ENCODE assay signal across 13 mouse cellular contexts in genomic region chr5:77434060-77434459, GRCm38 (mm10). TPM values are rescaled to one million over a fixed set of nuclear protein-coding genes. Genes with fewer than 3 reads are reported as not detected.
DNase-seq lines count a peak whose midpoint lies in the region; ATAC-seq and TF ChIP-seq lines count a peak whose summit lies in the region.
"Had no signal": no experiment of that assay in that cellular context is flagged by ENCODE, and none has a peak within 500 bp of the region (broad histone marks: within the 10 kb centered on the region; RNA-seq: fewer than 3 reads in every experiment).

No protein-coding gene starts in this region.

- H3K9me3 ChIP-seq in lung, embryonic 14.5 days (ENCODE audit: low read depth, low read length) = no peaks in the 10 kb centered on the region
- H3K9me3 ChIP-seq in intestine, postnatal 0 days (ENCODE audit: control insufficient read depth) = no peaks in the 10 kb centered on the region
- H3K9me3 ChIP-seq: limb, embryonic 10.5 days had no signal

- 65% methylated on average over 11 of the region's 11 CpGs for WGBS in lung, embryonic 14.5 days
- 45% methylated on average over 11 of the region's 11 CpGs for WGBS in intestine, postnatal 0 days

- no peaks in the 10 kb centered on the region for H3K4me1 ChIP-seq in lung, embryonic 14.5 days (ENCODE audit: insufficient read depth)
- H3K4me1 ChIP-seq in intestine, postnatal 0 days (replicated peaks; ENCODE audit: control insufficient read depth, insufficient read depth, low read length) = no peaks in the 10 kb centered on the region
- H3K4me1 ChIP-seq: limb, embryonic 10.5 days had no signal

- H3K4me3 ChIP-seq in lung, embryonic 14.5 days (ENCODE audit: low read depth, low read length) = no peak overlapping the region
- H3K4me3 ChIP-seq in intestine, postnatal 0 days (ENCODE audit: low read depth, low read length) = no peak overlapping the region
- H3K4me3 ChIP-seq: erythroblast, embryonic 14.5 days; limb, embryonic 10.5 days had no signal

- no peak overlapping the region for H3K27ac ChIP-seq in lung, embryonic 14.5 days (ENCODE audit: low read depth)
- H3K27ac ChIP-seq in intestine, postnatal 0 days (ENCODE audit: low read depth, low read length) = no peak overlapping the region
- H3K27ac ChIP-seq: limb, embryonic 10.5 days had no signal

- H3K9ac ChIP-seq in lung, embryonic 14.5 days = no peak overlapping the region
- no peak overlapping the region for H3K9ac ChIP-seq in intestine, postnatal 0 days (ENCODE audit: low read depth, low read length)

- H3K27me3 ChIP-seq in lung, embryonic 14.5 days (ENCODE audit: insufficient read depth, low read length) = no peaks in the 10 kb centered on the region
- no peaks in the 10 kb centered on the region for H3K27me3 ChIP-seq in intestine, postnatal 0 days (replicated peaks; ENCODE audit: control insufficient read depth, insufficient read depth, low read length)

- ATAC-seq in lung, embryonic 14.5 days (ENCODE audit: insufficient read depth) = no peak
- ATAC-seq in intestine, postnatal 0 days = no peak

- H3K36me3 ChIP-seq in lung, embryonic 14.5 days (ENCODE audit: insufficient read depth) = no peaks in the 10 kb centered on the region
- no peaks in the 10 kb centered on the region for H3K36me3 ChIP-seq in intestine, postnatal 0 days (ENCODE audit: control insufficient read depth, insufficient read depth)
- H3K36me3 ChIP-seq: limb, embryonic 10.5 days had no signal

- no peak for TF ChIP-seq CTCF in lung, embryonic 14.5 days (IDR thresholded peaks at IDR 0.05; ENCODE audit: low read depth)
- no peak for TF ChIP-seq CTCF in intestine, postnatal 0 days (IDR thresholded peaks at IDR 0.05; ENCODE audit: low read depth)

- 0 out of 2 replicates have a peak overlapping the region, but pooled peaks have one; percentile 7 for H3K4me2 ChIP-seq in lung, embryonic 14.5 days
- H3K4me2 ChIP-seq in intestine, postnatal 0 days (replicated peaks; ENCODE audit: low read depth) = 0 out of 2 replicates have a peak overlapping the region, but pooled peaks have one; percentile 9

- no peak for DNase-seq in lung, embryonic 14.5 days
- no peak for DNase-seq in lung, postnatal 4 days
- DNase-seq in kidney, postnatal 14 days = peak; percentile 30
- no peak for DNase-seq in layer of hippocampus, postnatal 10 days (ENCODE audit: low spot score in 2 of 2)
- no peak for DNase-seq in adrenal gland, postnatal 14 days
- no peak for DNase-seq in cerebellum, adult 9-11 months
- DNase-seq: cerebellum, adult 9-10 months; embryo, embryonic 11 days; spleen, adult 18-20 months had no signal

RNA-seq across cellular contexts. Expression of gene Igfbp7, which starts 26.2 kb away (rescaled TPM):
- polyA plus RNA-seq in lung, embryonic 14.5 days (2014; fragmentation: Nextera tagmentation; extraction: Ambion mirVana) = 35.1 and 37.9 TPM in 2 replicates
- 255 and 258 TPM in 2 replicates for polyA plus RNA-seq in intestine, postnatal 0 days (2015; fragmentation: Nextera tagmentation; extraction: Ambion mirVana)
- 10 to 100 TPM; 52.5 to 60.3 TPM for total RNA-seq in layer of hippocampus, postnatal 10 days (2021)
- total RNA-seq in adrenal gland, postnatal 14 days (2021) = 819 and 844 TPM in 2 replicates
- total RNA-seq: megakaryocyte-erythroid progenitor cell, adult 5-6 weeks had no signal

Comparison
In these comparisons a context has a peak if more than half of its experiments do, and no peak if none do; other contexts are left out.
1. RNA of gene Igfbp7, which starts 26.2 kb away (total RNA-seq): 819 to 844 TPM in adrenal gland, postnatal 14 days; 52.5 to 60.3 TPM in layer of hippocampus, postnatal 10 days; every median in the first group is over 10 times any median in the second.